Mouse (Mus musculus) lung, adult 2 months (tissue): ENCODE results near the gene Traip. TPM values are rescaled to one million over a fixed set of nuclear protein-coding genes. Genes with fewer than 3 reads are reported as not detected.

Source experiments
- DNase-seq: peaks from one replicate; pipeline ENCODE4 v3.0.0; 2022
- H3K4me1 ChIP-seq: fragments of 200-500 bp; 2 replicates; pipeline ENCODE4 v1.6.1; 2011; ENCODE audit warnings: low read length; ENCODE audit not compliant: control insufficient read depth, insufficient read depth
- H3K4me3 ChIP-seq: fragments of 200-500 bp; replicated peaks from 2 replicates; pipeline ENCODE3; 2011; ENCODE audit warnings: low read depth, mild to moderate bottlenecking, control low read depth, low read length; ENCODE audit errors: extremely low read depth
- CTCF ChIP-seq: fragments of 200-500 bp; IDR thresholded peaks from 2 replicates; pipeline ENCODE4 v1.5.1; 2011; ENCODE audit warnings: mild to moderate bottlenecking, low read length, control low read depth; ENCODE audit not compliant: insufficient read depth
- POLR2A ChIP-seq: fragments of 200-500 bp; IDR thresholded peaks from 2 replicates; pipeline ENCODE4 v1.6.1; 2011; ENCODE audit warnings: low read depth, mild to moderate bottlenecking, control low read depth, low read length, borderline replicate concordance; ENCODE audit errors: extremely low read depth
- WGBS: fragments of 180-500 bp; shearing (Covaris S2); methylation state at CpG from one replicate; pipeline ENCODE4 v1.1.7; 2018; 5-methylcytosine and 5-hydroxymethylcytosine counted together
- polyA plus RNA-seq: library from polyadenylated mRNA; depleted of rRNA; stranded (reverse); fragments of >200 nt; gene quantifications from 2 replicates; pipeline ENCODE4 v1.2.3, GENCODE M21; 2012

The Traip gene
- polyA plus RNA-seq, 1 experiment: 0.93 TPM

GRCm38 (mm10) chr9:107910025-107910769, 39.7 kb upstream of the Traip start:
- WGBS: 62% methylated on average over 15 of the region's 15 CpGs
- no peak for DNase-seq
- no peaks in the 10 kb centered on the region; the same call in 1 of the 2 replicates for H3K4me1 ChIP-seq
- TF ChIP-seq POLR2A (no peak), CTCF (no peak)
- no peak overlapping the region for H3K4me3 ChIP-seq

GRCm38 (mm10) chr9:107914764-107915420, 35.0 kb upstream of the Traip start:
- 72% methylated on average over 16 of the region's 16 CpGs for WGBS
- H3K4me1 ChIP-seq: no peaks in the 10 kb centered on the region
- DNase-seq: no peak
- H3K4me3 ChIP-seq: no peak overlapping the region
- TF ChIP-seq POLR2A (no peak), CTCF (no peak)

GRCm38 (mm10) chr9:107917895-107918608, 31.9 kb upstream of the Traip start:
- Histone ChIP-seq H3K4me3 (no peak overlapping the region), H3K4me1 (no peaks in the 10 kb centered on the region)
- no peak for DNase-seq
- WGBS: 40% methylated on average over 13 of the region's 13 CpGs
- TF ChIP-seq POLR2A (no peak), CTCF (no peak)

GRCm38 (mm10) chr9:107918884-107919283, 31.1 kb upstream of the Traip start:
- no peak overlapping the region for H3K4me3 ChIP-seq
- no peak for DNase-seq
- 81% methylated on average over 6 of the region's 6 CpGs for WGBS
- no peaks in the 10 kb centered on the region for H3K4me1 ChIP-seq
- no peak for TF ChIP-seq CTCF
- TF ChIP-seq POLR2A: no peak

GRCm38 (mm10) chr9:107919441-107919840, 30.5 kb upstream of the Traip start:
- TF ChIP-seq CTCF (no peak), POLR2A (no peak)
- H3K4me3 ChIP-seq: no peak overlapping the region
- 79% methylated on average over 5 of the region's 5 CpGs for WGBS

GRCm38 (mm10) chr9:107923021-107923420, 26.9 kb upstream of the Traip start:
- Histone ChIP-seq H3K4me1 (no peaks in the 10 kb centered on the region), H3K4me3 (no peak overlapping the region)
- peak; percentile 23 for DNase-seq
- 36% methylated on average over 7 of the region's 7 CpGs for WGBS
- TF ChIP-seq CTCF (peak; percentile 74), POLR2A (no peak)

More at GRCm38 (mm10) chr9:107919441-107919840, 30.5 kb upstream of the Traip start:
- DNase-seq: no peak
- no peaks in the 10 kb centered on the region for H3K4me1 ChIP-seq

- no peak for DNase-seq
- no peak for TF ChIP-seq CTCF
- TF ChIP-seq POLR2A: no peak
- H3K4me1 ChIP-seq: no peaks in the 10 kb centered on the region
- no peak overlapping the region for H3K4me3 ChIP-seq
- 32% methylated on average over 6 of the region's 6 CpGs for WGBS
Measured at GRCm38 (mm10) chr9:107923956-107924355, 26.0 kb upstream of the Traip start.

- no peaks in the 10 kb centered on the region for H3K4me1 ChIP-seq
- 53% methylated on average over 3 of the region's 3 CpGs for whole genome bisulfite sequencing
- no peak overlapping the region for H3K4me3 ChIP-seq
- TF ChIP-seq POLR2A (no peak), CTCF (no peak)
- no peak for DNase-seq
Measured at GRCm38 (mm10) chr9:107925251-107925650, 24.7 kb upstream of the Traip start.

- Histone ChIP-seq H3K4me3 (no peak overlapping the region), H3K4me1 (no peaks in the 10 kb centered on the region)
- WGBS: 34% methylated on average over 9 of the region's 9 CpGs
- TF ChIP-seq CTCF: no peak
- no peak for TF ChIP-seq POLR2A
- DNase-seq: no peak
Measured at GRCm38 (mm10) chr9:107926920-107927420, 23.0 kb upstream of the Traip start.

- no peak for DNase-seq
- H3K4me3 ChIP-seq: no peak overlapping the region
- no peak for TF ChIP-seq POLR2A
- no peak for TF ChIP-seq CTCF
- 66% methylated on average over 5 of the region's 5 CpGs for WGBS
- no peaks in the 10 kb centered on the region for H3K4me1 ChIP-seq
Measured at GRCm38 (mm10) chr9:107927749-107928148, 22.2 kb upstream of the Traip start.
